Mouse (Mus musculus) lung, postnatal 0 days (tissue): ENCODE measurements around the gene Rap2b. TPM values are rescaled to one million over a fixed set of nuclear protein-coding genes. Genes with fewer than 3 reads are reported as not detected.
A peak's percentile ranks its signal among the peaks of the same experiment; 100 is the strongest.

Experiments used
- ATAC-seq: fragments of 200-750 bp; cut with Nextera tagmentation; 2 replicates; pipeline ENCODE4 v1.8.0; 2017; ENCODE audit warnings: moderate library complexity
- DNase-seq: peaks from one replicate; pipeline ENCODE4 v3.0.0-alpha.2; 2016; ENCODE audit warnings: low spot score
- H3K27ac ChIP-seq: fragments of 300-500 bp; sonication (generic); 2 replicates; pipeline ENCODE4 v1.5.1; 2014; ENCODE audit warnings: antibody characterized with exemption, mild to moderate bottlenecking, low read length, mixed read lengths
- H3K27me3 ChIP-seq: fragments of 300-500 bp; sonication (generic); replicated peaks from 2 replicates; pipeline ENCODE4 v1.6.1; 2014; ENCODE audit warnings: low read length, mixed read lengths; ENCODE audit not compliant: insufficient read depth
- H3K36me3 ChIP-seq: fragments of 300-500 bp; sonication (generic); 2 replicates; pipeline ENCODE4 v1.6.1; 2014; ENCODE audit warnings: low read length, mixed read lengths; ENCODE audit not compliant: insufficient read depth
- H3K4me1 ChIP-seq: fragments of 300-500 bp; sonication (generic); 2 replicates; pipeline ENCODE4 v1.6.1; 2014; ENCODE audit warnings: antibody characterized with exemption, low read depth, low read length, mixed read lengths; ENCODE audit not compliant: insufficient read depth
- H3K4me2 ChIP-seq: fragments of 300-500 bp; sonication (generic); replicated peaks from 2 replicates; pipeline ENCODE4 v1.6.1; 2014; ENCODE audit warnings: low read depth, mild to moderate bottlenecking, low read length, moderate library complexity, mixed read lengths
- H3K4me3 ChIP-seq: fragments of 300-500 bp; sonication (generic); 2 replicates; pipeline ENCODE4 v1.5.1; 2014; ENCODE audit warnings: low read depth, low read length
- H3K9ac ChIP-seq: fragments of 300-500 bp; sonication (generic); replicated peaks from 2 replicates; pipeline ENCODE4 v1.6.1; 2014; ENCODE audit warnings: low read depth, mild to moderate bottlenecking
- H3K9me3 ChIP-seq: fragments of 300-500 bp; sonication (generic); 2 replicates; pipeline ENCODE4 v1.6.1; 2016; ENCODE audit warnings: low read length, mixed read lengths
- CTCF ChIP-seq: IDR thresholded peaks from 2 replicates; pipeline ENCODE4 v1.5.1; 2016; ENCODE audit warnings: antibody characterized with exemption, mild to moderate bottlenecking
- EP300 ChIP-seq: IDR thresholded peaks from 2 replicates; pipeline ENCODE4 v1.6.1; 2016; ENCODE audit warnings: antibody characterized with exemption, mild to moderate bottlenecking, control low read depth
- WGBS: fragments of 180-500 bp; shearing (Covaris S2); extraction: QIAGEN DNeasy Blood & Tissue Kit; methylation state at CpG from one replicate; pipeline ENCODE4 v1.1.7; 2014; 5-methylcytosine and 5-hydroxymethylcytosine counted together
- polyA plus RNA-seq: library from polyadenylated mRNA; unstranded; fragments of >200 nt; fragmentation: Nextera tagmentation; extraction: Ambion mirVana; gene quantifications from 2 replicates; pipeline ENCODE4 v1.2.1, GENCODE M21; 2015

Gene Rap2b
- polyA plus RNA-seq, 1 experiment from 2014 or later: 6.8 TPM

GRCm38 (mm10) chr3:61344031-61344430 is 17.4 kb upstream of the Rap2b start:
- Histone ChIP-seq H3K27ac (no peak overlapping the region), H3K9ac (no peak overlapping the region), H3K36me3 (no peaks in the 10 kb centered on the region), H3K9me3 (no peaks in the 10 kb centered on the region), H3K4me2 (no peak overlapping the region), H3K4me3 (no peak overlapping the region), H3K27me3 (no peaks in the 10 kb centered on the region), H3K4me1 (no peaks in the 10 kb centered on the region)
- TF ChIP-seq CTCF: no peak
- TF ChIP-seq EP300: no peak
- DNase-seq: peak; percentile 38
- 47% methylated on average over 7 of the region's 7 CpGs for WGBS
- peak; percentile 28 for ATAC-seq

GRCm38 (mm10) chr3:61345636-61346035 is 15.8 kb upstream of the Rap2b start:
- 8% methylated on average over 1 of the region's 1 CpGs for WGBS
- Histone ChIP-seq H3K4me1 (no peaks in the 10 kb centered on the region), H3K4me3 (no peak overlapping the region), H3K27ac (no peak overlapping the region), H3K9ac (no peak overlapping the region), H3K9me3 (no peaks in the 10 kb centered on the region), H3K27me3 (no peaks in the 10 kb centered on the region), H3K4me2 (no peak overlapping the region), H3K36me3 (no peaks in the 10 kb centered on the region)
- DNase-seq (no peak), ATAC-seq (no peak)
- TF ChIP-seq CTCF (no peak), EP300 (no peak)

- H3K36me3 ChIP-seq: no peaks in the 10 kb centered on the region
- no peak for TF ChIP-seq CTCF
- DNase-seq (no peak), ATAC-seq (no peak)
- no peak overlapping the region for H3K4me2 ChIP-seq
- no peaks in the 10 kb centered on the region for H3K9me3 ChIP-seq
- H3K4me3 ChIP-seq: no peak overlapping the region
- no peak overlapping the region for H3K27ac ChIP-seq
- no peak overlapping the region for H3K9ac ChIP-seq
- no peaks in the 10 kb centered on the region for H3K4me1 ChIP-seq
- H3K27me3 ChIP-seq: no peaks in the 10 kb centered on the region
- WGBS: 71% methylated on average over 4 of the region's 4 CpGs
Observed at GRCm38 (mm10) chr3:61348036-61348614, 13.3 kb upstream of the Rap2b start.

- WGBS: 63% methylated on average over 1 of the region's 1 CpGs
- ATAC-seq: no peak
Observed at GRCm38 (mm10) chr3:61349433-61349832, 12.0 kb upstream of the Rap2b start.

GRCm38 (mm10) chr3:61355464-61355863 is 6.0 kb upstream of the Rap2b start:
- Histone ChIP-seq H3K4me1 (no peaks in the 10 kb centered on the region), H3K4me3 (no peak overlapping the region), H3K36me3 (no peaks in the 10 kb centered on the region), H3K9ac (no peak overlapping the region), H3K27ac (no peak overlapping the region), H3K9me3 (no peaks in the 10 kb centered on the region), H3K27me3 (no peaks in the 10 kb centered on the region), H3K4me2 (no peak overlapping the region)
- no peak for DNase-seq
- WGBS: 56% methylated on average over 1 of the region's 1 CpGs
- TF ChIP-seq CTCF (no peak), EP300 (no peak)
- no peak for ATAC-seq

More at GRCm38 (mm10) chr3:61349433-61349832, 12.0 kb upstream of the Rap2b start:
- no peaks in the 10 kb centered on the region for H3K27me3 ChIP-seq
- no peak overlapping the region for H3K27ac ChIP-seq
- TF ChIP-seq CTCF (no peak), EP300 (no peak)
- DNase-seq: no peak
- no peak overlapping the region for H3K9ac ChIP-seq
- H3K4me3 ChIP-seq: no peak overlapping the region
- H3K4me1 ChIP-seq: no peaks in the 10 kb centered on the region
- H3K36me3 ChIP-seq: no peaks in the 10 kb centered on the region
- no peak overlapping the region for H3K4me2 ChIP-seq
- H3K9me3 ChIP-seq: no peaks in the 10 kb centered on the region

GRCm38 (mm10) chr3:61358107-61358506 is 3.3 kb upstream of the Rap2b start:
- 62% methylated on average over 6 of the region's 6 CpGs for WGBS
- H3K9ac ChIP-seq: no peak overlapping the region
- H3K4me2 ChIP-seq: no peak overlapping the region
- H3K27ac ChIP-seq: no peak overlapping the region
- H3K4me3 ChIP-seq: no peak overlapping the region
- TF ChIP-seq EP300 (no peak), CTCF (no peak)
- ATAC-seq (no peak), DNase-seq (no peak)
- no peaks in the 10 kb centered on the region for H3K9me3 ChIP-seq
- no peaks in the 10 kb centered on the region for H3K27me3 ChIP-seq
- H3K36me3 ChIP-seq: no peaks in the 10 kb centered on the region
- H3K4me1 ChIP-seq: no peaks in the 10 kb centered on the region

- Histone ChIP-seq H3K27me3 (no peaks in the 10 kb centered on the region), H3K4me2 (no peak overlapping the region), H3K36me3 (no peaks in the 10 kb centered on the region), H3K4me3 (no peak overlapping the region), H3K4me1 (no peaks in the 10 kb centered on the region), H3K9me3 (no peaks in the 10 kb centered on the region), H3K27ac (no peak overlapping the region), H3K9ac (no peak overlapping the region)
- 45% methylated on average over 7 of the region's 7 CpGs for WGBS
- TF ChIP-seq EP300 (no peak), CTCF (no peak)
- ATAC-seq (no peak), DNase-seq (no peak)
Observed at GRCm38 (mm10) chr3:61358756-61359293, 2.6 kb upstream of the Rap2b start.
